Mouse (Mus musculus): Measurements from ENCODE around the gene Parp14.

Parp14 gene

GRCm38 (mm10) chr16:35870581-35871047 lies 730 bp downstream of the Parp14 start:
- peak; percentile 9 for DNase-seq (ENCODE audit: low spot score)

DNA sequence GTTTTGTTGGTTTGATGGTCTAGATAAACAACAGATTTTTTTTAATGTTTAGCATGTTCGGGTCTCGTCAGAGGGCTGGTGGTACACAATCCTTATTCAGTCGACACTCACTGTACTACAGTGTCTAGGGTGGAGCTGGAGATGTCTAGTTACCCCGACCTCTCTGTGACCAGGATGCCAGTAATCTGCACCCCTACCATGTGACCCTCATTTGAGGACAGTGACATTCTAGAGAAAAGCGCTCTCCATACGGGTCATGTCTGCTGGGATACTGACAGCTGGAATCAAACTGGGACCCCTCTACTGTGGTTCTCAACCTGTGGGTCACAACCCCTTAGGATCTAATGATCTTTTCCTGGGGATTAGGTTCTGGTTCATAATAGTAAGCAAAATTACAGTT lies 1.7 kb downstream of the Parp14 start:
- no peak for DNase-seq (ENCODE audit: low spot score)

GRCm38 (mm10) chr16:35869126-35869525 lies 2.2 kb downstream of the Parp14 start:
- DNase-seq (ENCODE audit: low spot score) = peak; percentile 67

DNA sequence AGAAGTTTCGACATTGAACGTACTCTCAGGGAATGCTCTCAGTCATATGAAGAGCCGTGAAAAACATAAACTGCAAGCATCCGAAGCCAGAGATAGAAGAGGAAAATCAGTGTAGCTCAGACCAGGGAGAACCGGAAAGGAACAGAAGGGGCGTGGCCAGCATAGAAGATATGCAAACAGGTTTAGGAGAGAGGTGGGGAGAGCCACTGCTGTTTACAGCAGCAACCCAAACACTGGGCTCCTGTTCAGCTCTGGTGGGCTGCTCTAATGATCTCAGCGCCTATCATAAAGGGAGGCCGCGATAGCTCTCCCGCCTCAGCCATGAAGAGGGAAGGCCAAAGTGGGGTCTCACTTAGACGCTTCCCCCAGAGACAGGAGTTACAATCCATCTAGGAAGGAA lies 3.6 kb downstream of the Parp14 start:
- no peak for DNase-seq (ENCODE audit: low spot score)

DNA sequence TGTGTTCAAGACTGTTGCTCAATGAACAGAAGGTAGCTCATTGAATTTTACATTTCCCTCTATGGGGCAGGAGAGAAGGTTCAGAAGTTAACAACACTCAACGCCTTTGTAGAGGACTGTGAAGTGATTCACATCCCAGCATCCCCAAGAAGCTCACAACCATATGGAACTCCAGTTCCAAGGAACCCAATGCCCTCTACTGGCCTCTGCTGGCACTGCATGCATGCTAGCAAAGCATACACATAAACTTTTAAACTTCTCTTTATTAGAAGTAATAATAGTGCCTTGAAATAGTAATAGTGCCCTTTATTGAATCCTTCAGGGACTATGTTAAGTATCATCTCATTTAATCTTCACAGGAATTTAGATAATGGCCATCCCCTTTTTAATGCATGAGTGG lies 9.3 kb downstream of the Parp14 start:
- DNase-seq (ENCODE audit: low spot score) = no peak

GRCm38 (mm10) chr16:35860236-35860635 lies 11.1 kb downstream of the Parp14 start:
- no peak for DNase-seq (ENCODE audit: low spot score)

- no peak for DNase-seq (ENCODE audit: low spot score)
Observed at GRCm38 (mm10) chr16:35856766-35857165, 14.6 kb downstream of the Parp14 start.

DNA sequence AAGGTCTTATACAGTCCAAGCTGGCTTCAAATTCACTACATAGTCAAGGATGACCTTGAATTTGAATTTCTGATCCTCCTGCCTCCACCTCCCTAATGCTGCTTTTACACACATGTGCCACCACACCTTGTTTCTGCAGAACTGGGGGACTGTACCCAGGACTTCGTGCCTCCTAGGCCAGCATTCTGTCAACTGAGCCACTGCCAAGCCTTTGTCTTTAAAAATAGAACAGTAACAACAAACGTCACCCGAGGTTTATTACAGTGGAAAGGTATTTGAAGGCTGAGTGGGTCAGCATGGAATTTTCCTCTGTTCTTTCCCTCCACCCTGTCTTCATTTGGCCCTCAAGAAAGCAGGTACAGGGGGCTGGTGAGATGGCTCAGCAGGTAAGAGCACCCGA lies 15.5 kb downstream of the Parp14 start:
- DNase-seq (ENCODE audit: low spot score) = no peak

DNA sequence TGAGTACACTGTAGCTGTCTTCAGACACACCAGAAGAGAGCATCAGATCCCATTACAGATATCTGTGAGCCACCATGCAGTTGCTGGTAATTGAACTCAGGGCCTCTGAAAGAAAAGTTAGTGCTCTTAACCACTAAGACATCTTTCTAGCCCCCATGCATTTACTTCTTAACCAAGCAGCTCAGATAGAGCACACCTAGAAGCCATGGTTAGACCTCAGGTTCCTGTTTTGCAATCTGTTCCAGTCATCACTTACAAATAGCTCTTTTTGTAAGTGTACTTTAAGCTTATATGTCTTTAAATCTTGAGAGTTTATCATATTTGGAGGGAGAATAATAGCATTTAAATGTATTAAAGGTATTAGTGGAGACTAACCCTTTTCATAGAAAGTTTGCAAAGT lies 24.2 kb downstream of the Parp14 start:
- no peak for DNase-seq (ENCODE audit: low spot score)

- DNase-seq (ENCODE audit: low spot score) = peak; percentile 40
Observed at GRCm38 (mm10) chr16:35839680-35840079, 31.7 kb downstream of the Parp14 start.

- DNase-seq (ENCODE audit: low spot score) = no peak
Observed at GRCm38 (mm10) chr16:35834653-35835052, 36.7 kb downstream of the Parp14 start.

- DNase-seq (ENCODE audit: low spot score) = no peak
Observed at GRCm38 (mm10) chr16:35832926-35833325, 38.4 kb downstream of the Parp14 start.

- DNase-seq (ENCODE audit: low spot score) = no peak
Observed at GRCm38 (mm10) chr16:35829999-35830398, 41.3 kb downstream of the Parp14 start.

GRCm38 (mm10) chr16:35817255-35818089 lies 53.9 kb downstream of the Parp14 start:
- peak; percentile 69 for DNase-seq (ENCODE audit: low spot score)

GRCm38 (mm10) chr16:35813119-35813518 lies 58.2 kb downstream of the Parp14 start:
- DNase-seq (ENCODE audit: low spot score) = no peak

DNA sequence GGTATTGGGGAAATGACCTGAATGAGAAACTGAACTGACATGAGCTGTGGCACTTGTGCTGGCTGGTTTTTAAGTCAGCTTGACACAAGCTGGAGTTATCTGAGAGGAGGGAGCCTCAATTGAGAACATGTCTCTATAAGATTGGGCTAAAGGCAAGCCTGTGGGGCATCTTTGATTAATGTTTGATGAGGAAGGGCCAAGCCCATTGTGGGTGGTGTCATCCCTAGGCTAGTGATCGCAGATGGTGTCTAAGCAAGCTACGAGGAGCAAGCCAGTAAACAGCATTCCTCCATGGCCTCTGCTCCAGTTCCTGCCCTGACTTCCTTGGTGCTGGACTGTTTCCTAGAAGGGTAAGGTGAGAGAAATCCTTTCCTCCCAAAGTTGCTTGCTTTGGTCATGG lies 62.5 kb downstream of the Parp14 start:
- no peak for DNase-seq (ENCODE audit: low spot score)

GRCm38 (mm10) chr16:35807663-35807992 lies 63.7 kb downstream of the Parp14 start:
- DNase-seq (ENCODE audit: low spot score) = no peak

DNA sequence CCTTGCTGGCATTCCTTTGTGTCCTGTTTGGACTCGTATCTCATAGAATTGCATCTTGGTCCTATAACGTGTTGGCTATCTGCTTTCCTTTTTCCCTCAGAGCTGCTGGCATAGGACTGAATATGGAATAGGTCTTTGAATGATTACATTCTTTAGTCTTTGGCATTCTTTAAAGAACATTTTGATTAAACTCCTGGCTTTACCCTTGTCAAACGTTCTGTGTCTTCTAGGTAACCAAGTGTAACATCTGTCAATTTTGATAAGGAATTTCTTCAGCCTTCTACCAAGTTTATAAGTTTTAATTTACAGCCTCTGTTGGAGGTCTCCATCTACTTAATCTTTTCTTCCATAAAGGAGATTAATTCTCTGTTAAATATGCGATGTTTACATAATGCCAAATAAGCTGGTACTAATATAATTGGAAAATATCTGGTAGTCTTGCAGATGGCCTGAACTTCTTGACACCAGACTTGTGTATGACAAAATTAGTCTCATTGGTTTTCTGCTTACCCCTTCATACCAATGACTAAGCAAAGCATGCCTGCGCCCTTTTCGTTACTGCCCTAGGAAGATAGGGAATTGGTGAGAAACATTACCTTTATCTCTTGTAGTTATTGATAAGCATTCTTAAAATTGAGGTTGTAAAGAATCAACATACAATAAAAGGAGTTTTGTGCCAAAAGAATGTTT lies 64.2 kb downstream of the Parp14 start:
- DNase-seq (ENCODE audit: low spot score) = no peak

DNA sequence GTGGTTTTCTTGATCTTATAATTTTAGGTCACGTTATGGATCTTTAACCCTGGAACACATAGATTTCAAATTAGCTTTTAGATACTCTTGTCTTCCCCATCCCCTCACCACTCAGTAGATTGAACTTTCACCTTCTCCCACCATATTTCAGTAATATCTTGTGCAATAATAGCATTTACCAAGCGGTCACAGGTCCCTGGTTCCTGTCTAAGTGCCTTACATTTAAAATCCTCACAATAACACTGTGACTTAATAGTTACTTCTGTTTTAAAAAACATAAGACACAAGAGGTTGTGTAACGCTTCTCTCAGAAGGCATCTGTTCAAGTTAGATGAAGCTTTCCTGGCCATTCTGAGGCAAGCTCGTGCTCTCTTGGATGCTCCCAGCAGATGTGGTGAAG lies 67.6 kb downstream of the Parp14 start:
- DNase-seq (ENCODE audit: low spot score) = no peak

DNA sequence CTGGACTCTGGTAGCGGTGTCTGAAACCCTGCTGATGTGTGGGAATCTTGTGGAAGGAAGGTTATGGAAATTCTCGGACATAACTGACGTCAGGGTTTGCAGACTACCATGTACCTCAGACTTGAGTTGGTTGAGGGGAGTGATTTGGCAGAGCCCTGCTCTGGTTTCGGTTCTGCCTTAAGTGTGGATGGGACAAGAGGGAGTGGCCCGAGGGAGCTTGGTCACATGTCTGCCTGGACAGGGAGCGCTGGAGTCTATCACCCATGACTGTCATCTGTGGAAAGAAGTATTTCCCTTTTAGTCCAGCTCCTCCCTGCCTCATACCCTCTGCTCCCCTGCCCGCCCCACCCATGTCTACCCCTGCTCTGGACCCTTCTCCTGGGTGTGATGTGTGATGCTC lies 69.2 kb downstream of the Parp14 start:
- no peak for DNase-seq (ENCODE audit: low spot score)

DNA sequence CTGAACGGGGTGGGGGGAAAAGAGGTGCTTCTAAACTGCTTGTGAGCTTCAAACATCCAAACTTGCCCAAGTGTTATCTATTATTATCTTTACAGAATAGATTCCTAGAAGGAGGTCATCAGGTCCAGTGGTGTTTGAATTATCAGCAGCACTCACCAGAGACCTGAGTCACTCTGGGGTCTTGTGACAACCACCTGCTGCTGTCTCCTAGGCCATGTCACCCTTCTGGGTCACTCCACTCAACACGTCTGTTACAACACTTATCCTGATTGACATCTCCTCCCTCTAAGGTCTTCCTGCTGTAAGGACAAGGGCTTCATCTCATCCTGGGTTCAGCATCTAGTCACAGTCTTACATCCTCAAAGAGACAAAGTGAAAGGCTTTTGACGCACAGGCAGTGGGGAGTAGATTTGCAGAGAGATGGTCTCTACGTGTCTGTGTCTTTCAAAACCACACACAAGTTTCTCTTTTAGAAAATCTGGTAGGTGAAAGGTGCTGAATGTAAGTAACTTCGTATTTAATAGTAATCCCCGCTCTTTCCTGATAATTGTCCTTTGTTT lies 79.3 kb downstream of the Parp14 start:
- no peak for DNase-seq (ENCODE audit: low spot score)

DNA sequence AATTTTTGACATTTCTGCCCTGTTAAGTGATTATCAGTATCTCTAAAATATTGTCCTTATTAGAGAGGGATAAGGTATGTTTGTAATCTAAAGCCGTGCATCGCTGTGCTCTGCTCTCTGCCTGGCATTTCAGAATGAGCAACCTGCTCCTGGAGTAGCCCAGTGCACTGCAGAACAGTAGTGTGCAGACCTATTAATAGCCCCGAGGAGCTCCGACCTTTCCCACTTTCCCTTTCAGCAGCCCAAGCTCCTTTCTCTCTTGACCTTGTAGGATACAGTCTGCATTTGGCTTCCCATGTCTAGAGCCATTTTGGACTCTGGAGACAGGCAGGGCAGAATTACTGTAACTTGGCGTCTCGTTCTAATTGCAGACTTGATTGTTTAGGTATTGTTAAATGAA lies 83.0 kb downstream of the Parp14 start:
- DNase-seq (ENCODE audit: low spot score) = no peak

- no peak for DNase-seq (ENCODE audit: low spot score)
Observed at GRCm38 (mm10) chr16:35787568-35788189, 83.7 kb downstream of the Parp14 start.

All from MN1 (cell line).